Mouse (Mus musculus): ENCODE results near the gene Usp3.

Usp3 gene

GRCm38 (mm10) chr9:66592708-66593612 is at the start of gene Usp3:
Gene Usp3 (minus strand): TSS chr9:66593142.
- in situ Hi-C loops (cut with MboI; ENCODE audit: low sequenced_read_pairs), result no loop called here

GRCm38 (mm10) chr9:66640491-66640890 is 47.5 kb upstream of the Usp3 start:
- in situ Hi-C loops (cut with MboI; ENCODE audit: low sequenced_read_pairs), result no loop called here

GRCm38 (mm10) chr9:66639626-66640025 is 46.7 kb upstream of the Usp3 start:
- in situ Hi-C loops (cut with MboI; ENCODE audit: low sequenced_read_pairs), result no loop called here

GRCm38 (mm10) chr9:66632441-66632840 is 39.5 kb upstream of the Usp3 start:
- in situ Hi-C loops (cut with MboI; ENCODE audit: low sequenced_read_pairs), result no loop called here

- in situ Hi-C loops (cut with MboI; ENCODE audit: low sequenced_read_pairs), result no loop called here
Measured at GRCm38 (mm10) chr9:66630931-66631330, 38.0 kb upstream of the Usp3 start.

GRCm38 (mm10) chr9:66626661-66627060 is 33.7 kb upstream of the Usp3 start:
- in situ Hi-C loops (cut with MboI; ENCODE audit: low sequenced_read_pairs), result no loop called here

GRCm38 (mm10) chr9:66625974-66626530 is 33.1 kb upstream of the Usp3 start:
- in situ Hi-C loops (cut with MboI; ENCODE audit: low sequenced_read_pairs), result no loop called here

GRCm38 (mm10) chr9:66624873-66625272 is 31.9 kb upstream of the Usp3 start:
- in situ Hi-C loops (cut with MboI; ENCODE audit: low sequenced_read_pairs), result no loop called here

GRCm38 (mm10) chr9:66623627-66624026 is 30.7 kb upstream of the Usp3 start:
- in situ Hi-C loops (cut with MboI; ENCODE audit: low sequenced_read_pairs), result no loop called here

GRCm38 (mm10) chr9:66620581-66620981 is 27.6 kb upstream of the Usp3 start:
- in situ Hi-C loops (cut with MboI; ENCODE audit: low sequenced_read_pairs), result no loop called here

GRCm38 (mm10) chr9:66620055-66620454 is 27.1 kb upstream of the Usp3 start:
- in situ Hi-C loops (cut with MboI; ENCODE audit: low sequenced_read_pairs), result no loop called here

- in situ Hi-C loops (cut with MboI; ENCODE audit: low sequenced_read_pairs), result no loop called here
Measured at GRCm38 (mm10) chr9:66617812-66618211, 24.9 kb upstream of the Usp3 start.

- in situ Hi-C loops (cut with MboI; ENCODE audit: low sequenced_read_pairs), result no loop called here
Measured at GRCm38 (mm10) chr9:66616858-66617257, 23.9 kb upstream of the Usp3 start.

GRCm38 (mm10) chr9:66615141-66615540 is 22.2 kb upstream of the Usp3 start:
- in situ Hi-C loops (cut with MboI; ENCODE audit: low sequenced_read_pairs), result no loop called here

- in situ Hi-C loops (cut with MboI; ENCODE audit: low sequenced_read_pairs), result no loop called here
Measured at GRCm38 (mm10) chr9:66614547-66614946, 21.6 kb upstream of the Usp3 start.

- in situ Hi-C loops (cut with MboI; ENCODE audit: low sequenced_read_pairs), result no loop called here
Measured at GRCm38 (mm10) chr9:66613667-66614066, 20.7 kb upstream of the Usp3 start.

- in situ Hi-C loops (cut with MboI; ENCODE audit: low sequenced_read_pairs), result no loop called here
Measured at GRCm38 (mm10) chr9:66611478-66612093, 18.6 kb upstream of the Usp3 start.

- in situ Hi-C loops (cut with MboI; ENCODE audit: low sequenced_read_pairs), result no loop called here
Measured at GRCm38 (mm10) chr9:66608817-66609345, 15.9 kb upstream of the Usp3 start.

GRCm38 (mm10) chr9:66606851-66607250 is 13.9 kb upstream of the Usp3 start:
- in situ Hi-C loops (cut with MboI; ENCODE audit: low sequenced_read_pairs), result no loop called here

GRCm38 (mm10) chr9:66605876-66606750 is 13.2 kb upstream of the Usp3 start:
- in situ Hi-C loops (cut with MboI; ENCODE audit: low sequenced_read_pairs), result no loop called here

All from CH12F3 (cell line).